Mouse (Mus musculus) heart, adult 2 months (tissue): ENCODE data around the gene Zfp229. TPM values are rescaled to one million over a fixed set of nuclear protein-coding genes. Genes with fewer than 3 reads are reported as not detected.
"Not testable (repeated sequence)": the region's sequence is repeated elsewhere in the genome, so short reads cannot be mapped to it uniquely, and the experiment has no call there.

ENCODE experiments used
- DNase-seq, 2 experiments: peaks; one replicate each; pipeline ENCODE4 v3.0.0; 2021
- H3K27ac ChIP-seq: fragments of 200-600 bp; 2 replicates; pipeline ENCODE4 v1.8.1; 2022
- H3K27me3 ChIP-seq: fragments of 200-500 bp; 2 replicates; pipeline ENCODE4 v1.6.1; 2012; ENCODE audit warnings: mild to moderate bottlenecking, low read length, inconsistent platforms, mixed read lengths; ENCODE audit not compliant: control insufficient read depth, insufficient read depth
- H3K36me3 ChIP-seq: fragments of 200-500 bp; 2 replicates; pipeline ENCODE4 v1.6.1; 2012; ENCODE audit warnings: low read length, inconsistent platforms; ENCODE audit not compliant: control insufficient read depth, insufficient read depth
- H3K4me1 ChIP-seq: fragments of 200-500 bp; 2 replicates; pipeline ENCODE4 v1.6.1; 2011; ENCODE audit warnings: low read length; ENCODE audit not compliant: control insufficient read depth, insufficient read depth
- H3K4me3 ChIP-seq: fragments of 200-600 bp; 2 replicates; pipeline ENCODE4 v1.8.1; 2022
- H3K79me2 ChIP-seq: fragments of 200-500 bp; replicated peaks from 2 replicates; pipeline ENCODE4 v1.6.1; 2012; ENCODE audit warnings: mild to moderate bottlenecking, inconsistent platforms, low read length, moderate library complexity, mixed read lengths; ENCODE audit not compliant: control insufficient read depth, insufficient read depth
- H3K9ac ChIP-seq: fragments of 200-500 bp; 2 replicates; pipeline ENCODE4 v1.6.1; 2012; ENCODE audit warnings: low read depth, mild to moderate bottlenecking, control low read depth, inconsistent platforms, low read length, mixed read lengths
- CTCF ChIP-seq: fragments of 200-600 bp; IDR thresholded peaks from 2 replicates; pipeline ENCODE4 v1.8.1; 2022; ENCODE audit warnings: antibody characterized with exemption, mild to moderate bottlenecking, moderate library complexity
- EP300 ChIP-seq: fragments of 200-500 bp; IDR thresholded peaks from 2 replicates; pipeline ENCODE4 v1.6.1; 2011; ENCODE audit warnings: low read depth, low read length, control low read depth; ENCODE audit not compliant: insufficient read depth
- POLR2A ChIP-seq: fragments of 200-500 bp; IDR thresholded peaks from 2 replicates; pipeline ENCODE4 v1.6.1; 2011; ENCODE audit warnings: mild to moderate bottlenecking, low read depth, low read length, control low read depth; ENCODE audit not compliant: insufficient read depth
- WGBS: fragments of 180-500 bp; shearing (Covaris S2); methylation state at CpG from one replicate; pipeline ENCODE4 v1.1.7; 2018; 5-methylcytosine and 5-hydroxymethylcytosine counted together
- intact Hi-C: fragments of 180-260 bp; cut with DNase I; formaldehyde crosslinking; loops from one replicate; pipeline ENCODE4 v1.15.1; 2025
- polyA plus RNA-seq: library from polyadenylated mRNA; depleted of rRNA; stranded (reverse); fragments of >200 nt; gene quantifications from 2 replicates; pipeline ENCODE4 v1.2.3, GENCODE M21; 2012; rRNA removed
- total RNA-seq, 2 experiments: library from RNA; stranded (reverse); gene quantifications; 2 replicates each; pipeline ENCODE4 v1.2.3; 2021

Zfp229 gene
- total and polyA plus RNA-seq, 3 experiments, result 1.5 to 5.9 (median 5.1) TPM

DNA sequence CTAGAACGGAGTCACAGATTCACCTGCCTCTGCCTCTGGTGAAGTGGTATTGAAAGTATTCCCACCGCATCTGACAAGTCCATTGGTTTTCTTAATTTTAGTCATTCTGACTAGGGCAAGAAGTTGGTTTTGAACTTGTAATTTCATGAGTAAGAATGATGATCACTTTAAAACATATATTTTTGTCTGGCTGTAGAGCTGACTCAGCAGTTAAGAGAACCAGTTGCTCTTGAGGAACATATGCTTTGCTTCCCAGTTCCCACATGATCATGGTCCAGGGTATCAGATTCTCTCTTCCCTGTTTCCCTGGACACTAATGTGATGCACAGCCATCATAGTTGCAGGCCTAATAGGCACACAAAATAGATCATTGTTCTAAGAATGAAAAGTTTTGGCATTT lies 39.7 kb downstream of the Zfp229 start:
- intact Hi-C loops, result no loop called here
- no peak for TF ChIP-seq CTCF
- TF ChIP-seq EP300, result no peak
- TF ChIP-seq POLR2A, result no peak
- Histone ChIP-seq H3K4me1 (no peaks in the 10 kb centered on the region), H3K79me2 (no peaks in the 10 kb centered on the region), H3K36me3 (no peaks in the 10 kb centered on the region), H3K27me3 (no peaks in the 10 kb centered on the region), H3K4me3 (no peak overlapping the region), H3K9ac (no peak overlapping the region), H3K27ac (no peak overlapping the region)
- 81% methylated on average over 2 of the region's 2 CpGs for WGBS
- DNase-seq, result no peak

DNA sequence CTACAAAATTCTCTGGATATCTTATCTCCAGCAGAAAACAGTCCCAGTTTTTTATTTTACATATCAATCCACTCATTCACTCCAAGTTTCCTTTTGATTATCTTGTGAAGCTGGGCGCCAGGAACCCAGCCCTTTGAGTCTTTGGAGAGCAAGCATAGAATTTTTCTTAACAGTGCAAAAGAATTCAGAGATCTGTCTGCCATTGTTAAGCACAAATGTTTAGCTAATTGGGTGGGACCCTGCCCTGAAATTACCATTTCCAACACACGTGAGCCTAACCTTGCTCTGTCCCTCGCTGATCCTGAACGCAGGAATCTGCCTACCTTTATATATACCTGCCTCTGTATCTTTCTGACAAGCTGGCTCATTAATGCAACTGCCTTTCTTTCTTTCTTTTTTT lies 61.7 kb downstream of the Zfp229 start:
- TF ChIP-seq POLR2A, result no peak
- H3K9ac ChIP-seq, result no peak overlapping the region
- no peaks in the 10 kb centered on the region for H3K79me2 ChIP-seq
- no peak overlapping the region for H3K4me3 ChIP-seq
- WGBS, result 67% methylated on average over 4 of the region's 4 CpGs
- H3K4me1 ChIP-seq, result no peaks in the 10 kb centered on the region
- intact Hi-C loops, result no loop called here
- no peak for DNase-seq
- no peaks in the 10 kb centered on the region for H3K27me3 ChIP-seq
- no peak overlapping the region for H3K27ac ChIP-seq
- no peaks in the 10 kb centered on the region for H3K36me3 ChIP-seq

DNA sequence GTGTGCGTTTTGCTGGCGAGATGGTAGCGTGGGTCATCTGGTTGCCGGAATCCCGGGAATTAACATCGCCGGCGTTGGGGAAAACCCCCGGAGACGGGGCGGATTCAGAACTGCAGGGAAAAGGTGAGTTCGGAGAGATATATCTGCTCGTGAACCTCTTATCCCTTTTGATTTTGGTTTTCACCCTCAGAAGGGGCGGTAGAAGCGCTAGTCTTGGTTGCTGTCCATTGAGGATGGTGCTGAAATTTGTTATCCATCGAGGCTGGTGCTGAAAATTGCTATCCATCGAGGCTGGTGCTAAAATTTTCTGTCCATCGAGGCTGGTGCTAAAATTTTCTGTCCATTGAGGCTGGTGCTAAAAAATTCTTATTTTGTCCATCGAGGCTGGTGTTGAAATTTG lies 70.8 kb downstream of the Zfp229 start:
- H3K4me1 ChIP-seq, H3K36me3 ChIP-seq, H3K4me3 ChIP-seq, H3K9ac ChIP-seq, H3K27ac ChIP-seq, intact Hi-C loops, H3K27me3 ChIP-seq, H3K79me2 ChIP-seq, DNase-seq: not testable (repeated sequence)
- WGBS, result 38% methylated on average over 19 of the region's 19 CpGs

Other genes starting within 250 kb of the Zfp229 start
- 1 to 10 TPM; 2.0 to 2.5 TPM for gene Zfp53, start 241.8 kb upstream of the Zfp229 start, total RNA-seq
- 0.55 and 1.0 TPM in 2 replicates for gene Zfp53, start 241.8 kb upstream of the Zfp229 start, polyA plus RNA-seq
- 1 to 10 TPM; 3.5 to 5.9 TPM for gene Zfp52, start 195.3 kb upstream of the Zfp229 start, total RNA-seq
- 1.1 and 1.9 TPM in 2 replicates for gene Zfp52, start 195.3 kb upstream of the Zfp229 start, polyA plus RNA-seq
- gene Zfp948, start 163.8 kb upstream of the Zfp229 start, total RNA-seq, result 1 to 10 TPM; 2.7 to 3.7 TPM
- gene Zfp948, start 163.8 kb upstream of the Zfp229 start, polyA plus RNA-seq, result 1.2 and 3.0 TPM in 2 replicates
- 1 to 10 TPM; 2.1 to 2.4 TPM for gene Zfp983, start 80.2 kb upstream of the Zfp229 start, total RNA-seq
- 0.35 and 1.3 TPM in 2 replicates for gene Zfp983, start 80.2 kb upstream of the Zfp229 start, polyA plus RNA-seq
- 1 to 10 TPM; 2.2 to 2.4 TPM for gene Gm10226, start 38.9 kb upstream of the Zfp229 start, total RNA-seq
- not detected in 2 replicates for gene Gm10226, start 38.9 kb upstream of the Zfp229 start, polyA plus RNA-seq
- gene Zfp760, start 23.1 kb upstream of the Zfp229 start, total RNA-seq, result 1 to 10 TPM; 1.3 to 1.5 TPM
- 0.53 and 1.3 TPM in 2 replicates for gene Zfp760, start 23.1 kb upstream of the Zfp229 start, polyA plus RNA-seq
- gene Zfp820, start 115.0 kb downstream of the Zfp229 start, total RNA-seq, result under 1 TPM; 0.65 to 0.86 TPM
- gene Zfp820, start 115.0 kb downstream of the Zfp229 start, polyA plus RNA-seq, result 0.08 and 0.35 TPM in 2 replicates
- gene Zfp995, start 179.1 kb downstream of the Zfp229 start, total RNA-seq, result under 1 TPM; 0.39 to 0.60 TPM
- 0.20 and 0.47 TPM in 2 replicates for gene Zfp995, start 179.1 kb downstream of the Zfp229 start, polyA plus RNA-seq
- 1 to 10 TPM; 5.8 to 6.2 TPM for gene Zfp942, start 231.7 kb downstream of the Zfp229 start, total RNA-seq
- gene Zfp942, start 231.7 kb downstream of the Zfp229 start, polyA plus RNA-seq, result 1.2 and 2.8 TPM in 2 replicates
- gene Zfp943, start 231.8 kb downstream of the Zfp229 start, total RNA-seq, result 10 to 100 TPM; 19.7 to 21.5 TPM
- 5.7 and 8.5 TPM in 2 replicates for gene Zfp943, start 231.8 kb downstream of the Zfp229 start, polyA plus RNA-seq